Mouse (Mus musculus): Measurements from ENCODE around the gene Snrnp200.

GRCm38 (mm10) chr2:127262480-127262879 lies 54.3 kb downstream of the Snrnp200 start:
- no peak for TF ChIP-seq EP300 (IDR thresholded peaks at IDR 0.05; ENCODE audit: low read depth)
- no peak for TF ChIP-seq CTCF (IDR thresholded peaks at IDR 0.05; ENCODE audit: low read depth)

All from liver, postnatal 0 days (tissue).